Mouse (Mus musculus): ENCODE data around the gene Hsph1. TPM values are rescaled to one million over a fixed set of nuclear protein-coding genes. Genes with fewer than 3 reads are reported as not detected.
A peak's percentile ranks its signal among the peaks of the same experiment; 100 is the strongest.

Gene Hsph1
- polyA plus RNA-seq, 1 experiment from 2014 or later = 144 TPM

DNA sequence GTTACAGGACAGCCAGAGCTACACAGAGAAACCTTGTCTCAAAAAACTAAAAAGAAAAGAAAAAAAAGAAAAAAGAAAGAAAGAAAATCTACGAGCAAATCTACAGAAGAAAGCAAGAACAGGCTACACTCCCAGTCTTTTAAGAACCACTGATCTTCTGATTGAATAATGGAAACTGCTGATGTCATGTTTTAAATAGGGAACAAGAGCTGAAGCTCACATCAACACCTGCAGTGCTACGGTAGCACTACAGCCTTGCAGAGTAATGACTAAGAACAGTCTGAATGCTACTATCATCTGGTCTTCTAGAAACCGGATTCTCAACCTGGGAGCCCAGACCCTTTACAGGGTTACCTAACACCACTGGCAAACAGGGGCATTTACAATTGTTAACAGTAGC, 10.6 kb downstream of the Hsph1 start:
- Histone ChIP-seq H3K4me3 (ENCODE audit: low read depth, low read length) (no peak overlapping the region), H3K36me3 (ENCODE audit: control insufficient read depth, insufficient read depth, low read length) (peaks cover 32% of the 10 kb centered on the region; the same call in 1 of the 2 replicates), H3K9ac (ENCODE audit: low read length) (no peak overlapping the region), H3K4me2 (ENCODE audit: low read depth, low read length, severe bottlenecking) (no peak overlapping the region), H3K4me1 (replicated peaks; ENCODE audit: control insufficient read depth, insufficient read depth, low read length) (no peaks in the 10 kb centered on the region), H3K27me3 (ENCODE audit: control insufficient read depth, insufficient read depth, low read length) (no peaks in the 10 kb centered on the region), H3K27ac (ENCODE audit: low read depth, low read length) (no peak overlapping the region), H3K9me3 (ENCODE audit: control insufficient read depth, low read length) (no peaks in the 10 kb centered on the region)
- DNase-seq (ENCODE audit: low spot score) (no peak), ATAC-seq (replicated peaks; ENCODE audit: low FRiP score) (no peak)
- WGBS = 93% methylated on average over 3 of the region's 3 CpGs

DNA sequence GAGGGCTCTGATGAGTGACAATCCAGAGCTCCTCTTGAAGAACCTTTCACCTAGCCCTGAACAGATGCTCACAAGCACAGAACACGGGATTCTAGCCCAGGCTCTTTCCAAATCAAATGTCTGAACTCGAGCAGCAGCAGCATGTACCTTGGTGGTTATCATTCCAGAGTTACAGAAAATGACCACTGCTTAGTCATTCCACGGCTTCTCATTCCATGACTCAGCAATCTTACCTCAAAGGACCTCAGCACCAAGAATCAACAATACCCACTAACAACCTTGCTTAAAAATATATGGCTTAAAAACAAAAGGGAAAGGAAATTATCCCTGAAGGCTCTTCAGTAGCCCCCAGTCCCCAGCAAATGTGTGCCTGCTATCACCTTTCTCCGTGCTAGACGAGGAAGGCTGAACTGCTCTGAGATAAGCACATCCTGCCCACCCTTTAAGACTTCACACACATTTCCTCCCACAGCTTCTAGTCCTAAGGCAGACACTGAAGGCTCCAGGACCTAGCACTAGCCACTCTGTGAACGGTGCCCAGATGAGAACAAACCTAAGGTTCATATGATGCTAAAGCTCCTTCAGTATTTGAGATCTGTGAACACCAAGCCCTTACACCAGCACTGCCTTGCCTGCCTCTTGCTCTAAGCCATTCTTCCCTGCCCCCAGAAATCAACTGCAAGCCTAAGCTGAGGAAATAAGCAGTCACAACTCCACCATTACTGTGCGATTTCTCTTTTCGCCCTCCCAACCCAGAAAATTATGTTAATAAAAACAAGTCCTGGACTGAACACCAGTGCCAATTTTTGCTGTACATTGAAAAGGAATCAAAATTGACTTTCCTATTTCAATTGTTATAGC, 12.1 kb downstream of the Hsph1 start:
- no peak overlapping the region for H3K4me3 ChIP-seq (ENCODE audit: low read depth, low read length)
- no peaks in the 10 kb centered on the region for H3K4me1 ChIP-seq (replicated peaks; ENCODE audit: control insufficient read depth, insufficient read depth, low read length)
- H3K27me3 ChIP-seq (ENCODE audit: control insufficient read depth, insufficient read depth, low read length) = no peaks in the 10 kb centered on the region
- ATAC-seq (replicated peaks; ENCODE audit: low FRiP score) (no peak), DNase-seq (ENCODE audit: low spot score) (no peak)
- peaks cover 30% of the 10 kb centered on the region; the same call in 1 of the 2 replicates for H3K36me3 ChIP-seq (ENCODE audit: control insufficient read depth, insufficient read depth, low read length)
- H3K4me2 ChIP-seq (ENCODE audit: low read depth, low read length, severe bottlenecking) = no peak overlapping the region
- 94% methylated on average over 8 of the region's 8 CpGs for WGBS
- H3K27ac ChIP-seq (ENCODE audit: low read depth, low read length) = no peak overlapping the region
- H3K9me3 ChIP-seq (ENCODE audit: control insufficient read depth, low read length) = no peaks in the 10 kb centered on the region
- no peak overlapping the region for H3K9ac ChIP-seq (ENCODE audit: low read length)

- Histone ChIP-seq H3K4me2 (ENCODE audit: low read depth, low read length, severe bottlenecking) (no peak overlapping the region), H3K9me3 (ENCODE audit: control insufficient read depth, low read length) (no peaks in the 10 kb centered on the region), H3K36me3 (ENCODE audit: control insufficient read depth, insufficient read depth, low read length) (peaks cover 33% of the 10 kb centered on the region; the same call in 1 of the 2 replicates), H3K4me1 (replicated peaks; ENCODE audit: control insufficient read depth, insufficient read depth, low read length) (no peaks in the 10 kb centered on the region), H3K4me3 (ENCODE audit: low read depth, low read length) (no peak overlapping the region), H3K9ac (ENCODE audit: low read length) (no peak overlapping the region), H3K27ac (ENCODE audit: low read depth, low read length) (no peak overlapping the region), H3K27me3 (ENCODE audit: control insufficient read depth, insufficient read depth, low read length) (no peaks in the 10 kb centered on the region)
- ATAC-seq (replicated peaks; ENCODE audit: low FRiP score) (no peak), DNase-seq (ENCODE audit: low spot score) (no peak)
- 84% methylated on average over 6 of the region's 6 CpGs for WGBS
Measured at GRCm38 (mm10) chr5:149622644-149623043, 13.5 kb downstream of the Hsph1 start.

DNA sequence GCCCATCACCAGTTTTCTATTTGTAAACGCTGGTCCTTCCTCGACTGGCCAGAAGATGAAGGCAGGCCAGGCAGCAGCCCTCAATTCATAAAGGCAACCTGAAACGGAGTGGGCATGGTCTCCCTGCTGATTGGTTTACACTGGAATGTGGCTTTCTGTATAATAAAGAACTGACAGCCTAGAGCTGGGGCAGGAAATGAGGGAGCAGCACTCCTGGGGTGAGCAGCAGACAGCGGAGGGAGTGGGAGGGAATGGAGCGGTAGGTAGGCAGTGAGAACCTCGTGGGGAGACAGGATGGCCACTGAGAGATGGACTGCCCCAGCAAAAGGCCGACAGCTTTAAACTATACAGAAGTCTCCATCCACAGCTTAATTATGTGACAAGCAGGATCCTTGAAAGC, 14.0 kb downstream of the Hsph1 start:
- Histone ChIP-seq H3K27me3 (ENCODE audit: control insufficient read depth, insufficient read depth, low read length) (no peaks in the 10 kb centered on the region), H3K4me1 (replicated peaks; ENCODE audit: control insufficient read depth, insufficient read depth, low read length) (no peaks in the 10 kb centered on the region), H3K9me3 (ENCODE audit: control insufficient read depth, low read length) (no peaks in the 10 kb centered on the region), H3K4me2 (ENCODE audit: low read depth, low read length, severe bottlenecking) (no peak overlapping the region), H3K27ac (ENCODE audit: low read depth, low read length) (no peak overlapping the region), H3K36me3 (ENCODE audit: control insufficient read depth, insufficient read depth, low read length) (peaks cover 33% of the 10 kb centered on the region; the same call in 1 of the 2 replicates), H3K9ac (ENCODE audit: low read length) (no peak overlapping the region), H3K4me3 (ENCODE audit: low read depth, low read length) (no peak overlapping the region)
- 75% methylated on average over 7 of the region's 7 CpGs for WGBS
- ATAC-seq (replicated peaks; ENCODE audit: low FRiP score) (no peak), DNase-seq (ENCODE audit: low spot score) (no peak)

- H3K9ac ChIP-seq (ENCODE audit: low read length) = no peak overlapping the region
- H3K9me3 ChIP-seq (ENCODE audit: control insufficient read depth, low read length) = no peaks in the 10 kb centered on the region
- no peaks in the 10 kb centered on the region for H3K27me3 ChIP-seq (ENCODE audit: control insufficient read depth, insufficient read depth, low read length)
- no peak overlapping the region for H3K4me2 ChIP-seq (ENCODE audit: low read depth, low read length, severe bottlenecking)
- DNase-seq (ENCODE audit: low spot score) (no peak), ATAC-seq (replicated peaks; ENCODE audit: low FRiP score) (no peak)
- H3K4me1 ChIP-seq (replicated peaks; ENCODE audit: control insufficient read depth, insufficient read depth, low read length) = no peaks in the 10 kb centered on the region
- 91% methylated on average over 6 of the region's 6 CpGs for WGBS
- peaks cover 30% of the 10 kb centered on the region; the same call in 1 of the 2 replicates for H3K36me3 ChIP-seq (ENCODE audit: control insufficient read depth, insufficient read depth, low read length)
- no peak overlapping the region for H3K4me3 ChIP-seq (ENCODE audit: low read depth, low read length)
- H3K27ac ChIP-seq (ENCODE audit: low read depth, low read length) = no peak overlapping the region
Measured at GRCm38 (mm10) chr5:149617776-149618425, 18.3 kb downstream of the Hsph1 start.

GRCm38 (mm10) chr5:149616817-149617216, 19.4 kb downstream of the Hsph1 start:
- no peak for DNase-seq (ENCODE audit: low spot score)
- no peak overlapping the region for H3K4me2 ChIP-seq (ENCODE audit: low read depth, low read length, severe bottlenecking)
- no peaks in the 10 kb centered on the region for H3K9me3 ChIP-seq (ENCODE audit: control insufficient read depth, low read length)
- WGBS = 91% methylated on average over 10 of the region's 10 CpGs
- no peaks in the 10 kb centered on the region for H3K27me3 ChIP-seq (ENCODE audit: control insufficient read depth, insufficient read depth, low read length)
- 0 out of 2 replicates have a peak, but pooled peaks have one; percentile 43 for ATAC-seq (replicated peaks; ENCODE audit: low FRiP score)
- H3K36me3 ChIP-seq (ENCODE audit: control insufficient read depth, insufficient read depth, low read length) = peaks cover 25% of the 10 kb centered on the region; the same call in 1 of the 2 replicates
- no peak overlapping the region for H3K9ac ChIP-seq (ENCODE audit: low read length)
- no peaks in the 10 kb centered on the region for H3K4me1 ChIP-seq (replicated peaks; ENCODE audit: control insufficient read depth, insufficient read depth, low read length)
- H3K4me3 ChIP-seq (ENCODE audit: low read depth, low read length) = no peak overlapping the region
- no peak overlapping the region for H3K27ac ChIP-seq (ENCODE audit: low read depth, low read length)

DNA sequence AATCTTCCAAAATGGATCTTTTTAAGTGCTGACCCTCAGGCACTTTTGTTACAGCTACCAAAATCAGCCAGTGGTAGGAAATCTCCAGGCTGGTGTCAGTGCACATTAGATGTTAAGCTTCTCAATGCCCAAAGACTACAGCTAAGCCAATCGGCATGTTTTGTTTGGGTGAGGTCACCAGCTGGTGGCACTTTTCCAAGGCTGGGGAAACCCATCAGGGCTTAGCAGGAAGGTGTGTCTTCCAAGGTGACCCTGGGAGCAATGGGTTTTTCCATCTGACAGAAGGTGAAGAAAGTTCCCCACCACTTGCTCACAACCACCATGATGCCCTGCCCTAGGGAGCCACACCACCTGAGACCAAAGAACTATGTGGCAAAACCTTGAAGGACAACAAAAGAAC, 20.0 kb downstream of the Hsph1 start:
- WGBS = 92% methylated on average over 1 of the region's 1 CpGs
- no peak for ATAC-seq (replicated peaks; ENCODE audit: low FRiP score)
- DNase-seq (ENCODE audit: low spot score) = no peak
- H3K4me2 ChIP-seq (ENCODE audit: low read depth, low read length, severe bottlenecking) = no peak overlapping the region
- no peaks in the 10 kb centered on the region for H3K9me3 ChIP-seq (ENCODE audit: control insufficient read depth, low read length)
- no peak overlapping the region for H3K9ac ChIP-seq (ENCODE audit: low read length)
- peaks cover 22% of the 10 kb centered on the region; the same call in 1 of the 2 replicates for H3K36me3 ChIP-seq (ENCODE audit: control insufficient read depth, insufficient read depth, low read length)
- H3K4me1 ChIP-seq (replicated peaks; ENCODE audit: control insufficient read depth, insufficient read depth, low read length) = no peaks in the 10 kb centered on the region
- no peaks in the 10 kb centered on the region for H3K27me3 ChIP-seq (ENCODE audit: control insufficient read depth, insufficient read depth, low read length)
- no peak overlapping the region for H3K4me3 ChIP-seq (ENCODE audit: low read depth, low read length)
- no peak overlapping the region for H3K27ac ChIP-seq (ENCODE audit: low read depth, low read length)

DNA sequence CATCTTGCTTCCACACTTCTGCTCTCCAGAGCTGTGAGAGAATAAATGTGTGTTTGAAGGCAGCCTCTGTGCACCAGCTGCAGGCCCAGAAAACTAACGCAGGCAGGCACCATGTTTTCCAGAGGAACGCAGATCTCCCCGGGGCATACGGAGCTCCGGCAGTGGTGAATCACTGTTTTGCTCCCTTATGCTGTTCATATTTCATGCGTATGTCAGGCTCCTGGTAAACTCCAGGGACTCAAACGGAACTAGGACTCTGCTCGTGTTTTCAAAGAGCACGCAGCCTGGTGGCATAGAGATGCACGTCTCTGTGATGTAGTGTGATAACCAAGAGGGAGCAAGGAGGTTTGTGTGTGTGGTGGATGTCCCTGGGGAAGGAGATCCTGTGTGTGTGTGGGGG, 23.4 kb downstream of the Hsph1 start:
- H3K4me2 ChIP-seq (ENCODE audit: low read depth, low read length, severe bottlenecking) = no peak overlapping the region
- no peak for DNase-seq (ENCODE audit: low spot score)

More for the DNA sequence above, 23.4 kb downstream of the Hsph1 start:
- H3K36me3 ChIP-seq (ENCODE audit: control insufficient read depth, insufficient read depth, low read length) = peaks cover 8% of the 10 kb centered on the region; the same call in 1 of the 2 replicates
- H3K9ac ChIP-seq (ENCODE audit: low read length) = no peak overlapping the region
- no peaks in the 10 kb centered on the region for H3K4me1 ChIP-seq (replicated peaks; ENCODE audit: control insufficient read depth, insufficient read depth, low read length)
- WGBS = 85% methylated on average over 10 of the region's 10 CpGs
- no peaks in the 10 kb centered on the region for H3K9me3 ChIP-seq (ENCODE audit: control insufficient read depth, low read length)
- no peak for ATAC-seq (replicated peaks; ENCODE audit: low FRiP score)
- no peak overlapping the region for H3K4me3 ChIP-seq (ENCODE audit: low read depth, low read length)
- H3K27me3 ChIP-seq (ENCODE audit: control insufficient read depth, insufficient read depth, low read length) = no peaks in the 10 kb centered on the region
- no peak overlapping the region for H3K27ac ChIP-seq (ENCODE audit: low read depth, low read length)

All from forebrain, embryonic 11.5 days (tissue).